Mouse (Mus musculus) spleen, embryonic (tissue): ENCODE measurements around the gene Parp14.

ENCODE experiments used
- CTCF ChIA-PET: fragments of 350-600 bp; sonication (Branson Sonifier 250); formaldehyde crosslinking; loops from one replicate; lab custom pipeline; 2022; lab: Charles Lee

Parp14 gene

DNA sequence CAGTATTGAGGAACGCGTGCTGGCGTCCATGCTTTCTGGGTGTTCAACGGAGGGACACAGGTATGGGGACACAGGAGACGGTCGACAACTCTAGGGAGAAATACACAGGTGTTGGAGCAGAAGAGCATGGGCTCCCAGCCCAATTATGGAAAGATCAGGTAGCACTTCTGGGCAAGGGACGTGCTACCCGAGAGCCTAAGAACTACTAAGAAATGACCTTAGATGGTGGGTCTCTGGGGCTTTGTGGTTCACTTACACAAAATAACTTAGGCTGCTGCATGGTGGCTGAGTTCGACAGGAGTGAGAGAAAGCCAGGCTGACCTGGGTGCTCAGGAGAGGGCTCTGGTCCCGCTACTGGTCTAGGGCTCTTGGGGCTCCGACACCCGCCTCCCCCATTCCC lies 554 bp upstream of the Parp14 start:
- CTCF ChIA-PET, result interaction anchor here (0.5 to 0.7 kb wide), 3 partner anchors 68 to 90 kb away, joined by 3 to 11 read pairs (median 7); no protein-coding TSS in a partner anchor

DNA sequence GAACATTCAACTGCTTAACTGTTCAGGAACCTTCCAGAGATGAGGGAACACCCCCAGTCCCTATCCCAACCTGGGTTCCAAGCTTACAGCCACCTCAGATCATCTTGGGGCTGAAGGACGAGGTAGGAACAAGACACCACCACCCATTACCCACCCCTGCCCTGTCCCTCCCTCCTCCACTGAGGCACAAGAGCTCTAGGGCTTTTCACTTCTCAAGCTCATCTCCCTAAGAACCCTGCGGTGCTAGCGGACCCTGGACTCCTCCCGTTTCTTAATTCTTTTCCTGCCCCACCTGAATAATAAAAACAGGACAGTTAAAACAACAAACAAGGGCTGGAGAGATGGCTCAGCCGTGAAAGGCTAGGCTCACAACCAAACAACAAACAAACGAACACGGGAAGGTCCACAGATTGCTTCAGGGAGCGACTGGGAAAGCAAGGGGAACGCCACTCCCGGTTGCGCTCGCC lies 730 bp downstream of the Parp14 start:
- CTCF ChIA-PET, result interaction anchor here (1.0 kb wide), 1 partner anchor 123 kb away, joined by 3 read pairs; no protein-coding TSS in a partner anchor

- CTCF ChIA-PET, result no interaction called here
Observed at GRCm38 (mm10) chr16:35869656-35870055, 1.7 kb downstream of the Parp14 start.

DNA sequence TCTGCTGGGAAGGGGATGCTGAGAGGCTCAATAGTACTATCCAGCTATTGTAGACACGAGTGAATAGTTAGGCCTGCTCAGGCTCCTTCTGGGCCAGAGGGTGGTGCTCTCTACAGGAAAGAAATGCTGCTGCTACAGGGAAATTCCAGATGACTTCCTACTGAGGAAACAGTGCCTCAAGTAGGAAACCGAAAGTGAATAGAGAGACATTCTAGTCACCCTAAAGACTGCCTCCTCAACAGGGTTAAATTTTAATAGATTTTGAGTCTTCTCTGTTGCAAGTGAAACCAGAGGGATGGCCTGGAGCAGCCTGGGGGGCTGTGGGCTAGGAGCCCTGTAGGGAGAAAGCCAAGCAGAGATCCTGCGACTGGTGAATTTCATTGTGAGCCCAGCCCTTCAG lies 2.2 kb downstream of the Parp14 start:
- CTCF ChIA-PET, result no interaction called here

- CTCF ChIA-PET, result interaction anchor here (0.6 kb wide), 2 partner anchors 63 to 76 kb away, joined by 3 to 4 read pairs; no protein-coding TSS in a partner anchor
Observed at GRCm38 (mm10) chr16:35867726-35868125, 3.6 kb downstream of the Parp14 start.

DNA sequence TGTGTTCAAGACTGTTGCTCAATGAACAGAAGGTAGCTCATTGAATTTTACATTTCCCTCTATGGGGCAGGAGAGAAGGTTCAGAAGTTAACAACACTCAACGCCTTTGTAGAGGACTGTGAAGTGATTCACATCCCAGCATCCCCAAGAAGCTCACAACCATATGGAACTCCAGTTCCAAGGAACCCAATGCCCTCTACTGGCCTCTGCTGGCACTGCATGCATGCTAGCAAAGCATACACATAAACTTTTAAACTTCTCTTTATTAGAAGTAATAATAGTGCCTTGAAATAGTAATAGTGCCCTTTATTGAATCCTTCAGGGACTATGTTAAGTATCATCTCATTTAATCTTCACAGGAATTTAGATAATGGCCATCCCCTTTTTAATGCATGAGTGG lies 9.3 kb downstream of the Parp14 start:
- CTCF ChIA-PET, result no interaction called here

DNA sequence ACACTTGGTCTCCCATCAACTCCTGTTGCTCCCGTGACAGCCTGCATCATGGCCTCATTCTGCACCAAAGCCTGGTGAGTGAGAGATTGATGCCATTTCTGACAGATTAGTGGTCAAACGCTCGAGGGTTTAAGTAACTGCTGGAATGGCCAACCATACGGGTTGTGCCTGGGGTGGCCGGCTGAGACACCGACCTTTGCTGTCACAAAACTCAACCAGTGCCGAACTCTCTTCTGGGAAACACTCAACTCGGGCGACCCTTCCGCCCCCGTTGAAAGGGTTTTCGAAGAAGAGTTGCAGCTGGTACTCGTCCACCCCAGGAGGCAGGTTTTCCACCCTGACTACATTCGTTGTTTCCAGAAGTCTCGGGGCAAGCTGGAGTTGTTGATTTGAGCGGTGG lies 11.1 kb downstream of the Parp14 start:
- CTCF ChIA-PET, result no interaction called here

DNA sequence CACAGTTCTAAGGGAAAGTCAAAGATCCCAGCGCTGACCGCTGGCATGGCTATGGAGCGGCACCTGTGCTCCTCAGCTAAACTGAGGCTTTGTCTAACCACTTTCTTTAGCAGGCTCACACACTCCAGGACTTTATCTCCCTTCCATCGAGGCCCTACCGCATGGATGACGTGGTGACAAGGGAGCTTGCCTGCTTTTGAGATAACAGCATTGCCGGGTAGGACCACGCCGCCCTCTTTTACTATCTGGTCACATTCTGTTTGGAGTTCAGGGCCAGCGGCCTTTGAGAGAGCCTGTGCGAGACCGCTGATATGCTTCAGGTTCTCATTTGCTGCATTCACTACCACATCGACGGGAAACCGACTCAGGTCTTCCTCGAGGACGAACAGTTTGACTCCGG lies 14.6 kb downstream of the Parp14 start:
- CTCF ChIA-PET, result no interaction called here

- CTCF ChIA-PET, result interaction anchor here (0.6 kb wide), 1 partner anchor 23 kb away, joined by 13 read pairs; no protein-coding TSS in a partner anchor
Observed at GRCm38 (mm10) chr16:35855846-35856245, 15.5 kb downstream of the Parp14 start.

DNA sequence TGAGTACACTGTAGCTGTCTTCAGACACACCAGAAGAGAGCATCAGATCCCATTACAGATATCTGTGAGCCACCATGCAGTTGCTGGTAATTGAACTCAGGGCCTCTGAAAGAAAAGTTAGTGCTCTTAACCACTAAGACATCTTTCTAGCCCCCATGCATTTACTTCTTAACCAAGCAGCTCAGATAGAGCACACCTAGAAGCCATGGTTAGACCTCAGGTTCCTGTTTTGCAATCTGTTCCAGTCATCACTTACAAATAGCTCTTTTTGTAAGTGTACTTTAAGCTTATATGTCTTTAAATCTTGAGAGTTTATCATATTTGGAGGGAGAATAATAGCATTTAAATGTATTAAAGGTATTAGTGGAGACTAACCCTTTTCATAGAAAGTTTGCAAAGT lies 24.2 kb downstream of the Parp14 start:
- CTCF ChIA-PET, result no interaction called here

DNA sequence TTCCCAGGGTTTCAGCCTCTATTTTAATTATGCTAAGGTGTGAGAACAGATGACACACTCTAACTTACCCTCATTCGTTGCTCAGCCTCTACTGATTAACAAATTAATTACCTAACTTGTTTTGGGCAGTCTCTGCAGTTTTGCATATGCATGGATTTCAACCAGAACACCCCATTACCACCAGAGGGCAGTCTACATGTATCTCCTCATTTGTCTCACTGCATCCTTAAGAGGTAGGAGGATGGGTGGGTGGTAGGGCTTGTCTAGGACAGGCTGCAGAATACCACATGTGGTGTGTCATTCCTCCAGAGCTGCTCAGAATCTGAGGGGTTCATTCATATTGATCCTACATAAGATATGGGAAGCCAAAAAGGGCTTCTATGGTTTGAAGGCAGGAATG lies 31.7 kb downstream of the Parp14 start:
- CTCF ChIA-PET, result no interaction called here

- CTCF ChIA-PET, result no interaction called here
Observed at GRCm38 (mm10) chr16:35834653-35835052, 36.7 kb downstream of the Parp14 start.

- CTCF ChIA-PET, result interaction anchor here (0.6 kb wide), 1 partner anchor 157 kb away, joined by 3 read pairs; no protein-coding TSS in a partner anchor
Observed at GRCm38 (mm10) chr16:35832926-35833325, 38.4 kb downstream of the Parp14 start.

DNA sequence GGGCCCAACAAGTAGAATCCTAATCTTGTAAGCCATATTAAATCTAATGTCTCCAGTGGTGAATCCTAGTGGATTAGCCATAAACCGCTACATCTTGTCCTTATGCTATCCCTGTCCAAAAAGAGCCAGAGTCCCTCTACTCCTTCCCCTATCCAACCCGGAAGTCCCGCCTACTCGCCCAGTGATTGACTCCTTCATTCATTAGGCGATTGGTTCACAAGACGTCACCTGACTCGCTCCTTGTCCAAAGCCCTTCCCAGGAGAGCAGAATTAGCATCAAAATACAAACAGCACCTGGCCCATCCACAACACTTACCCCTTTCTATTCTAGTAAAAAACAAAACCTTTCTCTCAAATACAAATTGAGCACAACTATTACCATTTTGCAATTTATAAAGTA lies 41.3 kb downstream of the Parp14 start:
- CTCF ChIA-PET, result interaction anchor here (0.7 kb wide), 1 partner anchor 33 kb away, joined by 4 read pairs; no protein-coding TSS in a partner anchor

DNA sequence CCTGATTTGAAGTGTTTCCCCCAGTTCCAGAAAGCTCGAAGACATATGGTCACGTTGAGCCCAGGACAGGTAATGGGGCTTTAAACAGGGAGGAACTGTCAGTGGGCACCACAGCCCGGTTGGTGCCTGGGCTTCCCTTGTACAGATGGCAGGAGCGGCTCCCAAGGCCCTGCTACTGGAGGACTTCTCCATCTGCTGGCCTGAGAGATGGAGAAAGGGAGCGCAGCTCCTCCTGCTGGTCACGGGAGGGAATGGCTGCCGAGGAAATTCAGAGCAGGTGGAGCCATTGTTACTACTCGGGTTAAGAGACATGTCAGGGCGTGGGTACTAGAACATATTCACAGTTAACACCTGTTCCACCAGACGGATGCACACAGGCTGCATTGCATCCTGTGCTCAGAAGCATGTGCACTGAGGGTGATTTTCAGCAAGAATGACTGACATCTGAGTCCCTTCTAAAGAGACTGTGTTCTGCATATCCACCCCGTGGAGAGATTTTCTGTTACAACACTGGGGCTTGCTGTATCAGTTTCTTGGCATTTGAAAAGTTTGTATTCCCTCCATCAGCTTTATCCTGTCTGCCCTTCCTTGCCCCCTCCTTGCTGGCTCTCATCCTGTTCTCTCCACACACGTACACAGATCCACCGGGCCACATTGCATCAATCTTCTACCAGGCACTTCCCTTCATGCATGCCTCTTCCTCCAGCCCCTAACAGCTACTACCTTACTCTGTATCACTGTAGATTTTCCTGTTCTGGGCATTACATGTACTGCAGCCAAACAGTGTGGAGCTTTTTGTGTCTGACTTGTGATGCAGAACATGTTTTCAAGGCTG lies 53.9 kb downstream of the Parp14 start:
- CTCF ChIA-PET, result interaction anchor here (0.6 to 1.7 kb wide), 2 partner anchors 83 to 96 kb away, joined by 3 to 8 read pairs; no protein-coding TSS in a partner anchor

DNA sequence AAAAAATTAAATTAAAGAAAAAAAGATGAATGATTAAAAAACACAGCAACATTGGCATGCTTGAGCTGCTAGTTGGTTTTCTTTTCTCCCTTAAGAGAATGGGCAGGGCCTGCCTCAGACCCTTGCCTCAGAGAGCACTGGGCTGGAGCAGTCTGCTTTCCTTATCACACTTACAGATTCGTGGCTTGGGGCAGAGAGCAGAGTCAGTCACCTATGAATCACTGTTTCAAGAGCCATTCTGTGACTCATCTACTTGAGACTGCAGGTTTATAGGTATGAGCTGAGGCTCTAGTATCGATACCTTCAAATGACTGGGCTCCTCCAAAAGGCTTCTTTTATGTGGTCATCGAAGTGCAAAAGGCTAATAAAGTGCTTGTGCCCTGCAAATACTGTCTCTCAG lies 58.2 kb downstream of the Parp14 start:
- CTCF ChIA-PET, result no interaction called here

GRCm38 (mm10) chr16:35808838-35809237 lies 62.5 kb downstream of the Parp14 start:
- CTCF ChIA-PET, result interaction anchor here (0.7 kb wide), 1 partner anchor 148 kb away, joined by 5 read pairs; no protein-coding TSS in a partner anchor

DNA sequence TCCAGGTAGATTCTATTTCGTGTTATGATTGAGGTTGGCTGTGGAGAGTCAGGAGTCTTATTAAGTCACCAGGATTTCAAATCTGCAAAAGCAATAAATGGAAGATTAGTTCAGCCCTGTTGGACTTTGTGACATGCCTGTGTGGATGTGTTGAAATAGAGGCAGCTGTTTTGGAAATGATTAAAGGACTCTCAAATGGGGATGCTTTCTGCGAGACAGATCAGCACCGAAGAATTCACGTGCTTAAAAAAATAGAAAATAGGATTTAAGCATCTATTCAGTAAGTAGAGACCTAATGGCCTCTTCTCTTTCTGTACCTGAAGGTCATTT lies 63.7 kb downstream of the Parp14 start:
- CTCF ChIA-PET, result no interaction called here

- CTCF ChIA-PET, result no interaction called here
Observed at GRCm38 (mm10) chr16:35806973-35807662, 64.2 kb downstream of the Parp14 start.

DNA sequence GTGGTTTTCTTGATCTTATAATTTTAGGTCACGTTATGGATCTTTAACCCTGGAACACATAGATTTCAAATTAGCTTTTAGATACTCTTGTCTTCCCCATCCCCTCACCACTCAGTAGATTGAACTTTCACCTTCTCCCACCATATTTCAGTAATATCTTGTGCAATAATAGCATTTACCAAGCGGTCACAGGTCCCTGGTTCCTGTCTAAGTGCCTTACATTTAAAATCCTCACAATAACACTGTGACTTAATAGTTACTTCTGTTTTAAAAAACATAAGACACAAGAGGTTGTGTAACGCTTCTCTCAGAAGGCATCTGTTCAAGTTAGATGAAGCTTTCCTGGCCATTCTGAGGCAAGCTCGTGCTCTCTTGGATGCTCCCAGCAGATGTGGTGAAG lies 67.6 kb downstream of the Parp14 start:
- CTCF ChIA-PET, result no interaction called here

GRCm38 (mm10) chr16:35802163-35802562 lies 69.2 kb downstream of the Parp14 start:
- CTCF ChIA-PET, result no interaction called here

GRCm38 (mm10) chr16:35791962-35792521 lies 79.3 kb downstream of the Parp14 start:
- CTCF ChIA-PET, result no interaction called here
